Mouse (Mus musculus): ENCODE data around the gene Ang. TPM values are rescaled to one million over a fixed set of nuclear protein-coding genes. Genes with fewer than 3 reads are reported as not detected.

Ang gene
- total and polyA plus RNA-seq, 3 experiments = 0.44 to 2.2 (median 1.2) TPM

- Histone ChIP-seq H3K36me3 (replicated peaks in 1 of 2; ENCODE audit: control insufficient read depth in 1 of 2, insufficient read depth in 1 of 2, low read length in 1 of 2) (no peaks in the 10 kb centered on the region), H3K9ac (ENCODE audit: insufficient read depth, low read depth) (no peak overlapping the region), H3K4me2 (ENCODE audit: insufficient read depth, low read depth, poor library complexity, severe bottlenecking) (no peak overlapping the region), H3K4me1 (ENCODE audit: control insufficient read depth in 1 of 2, insufficient read depth in 2 of 2) (peaks cover 7 to 24% of the 10 kb centered on the region in 2 experiments; a peak in 3 of 4 replicates), H3K27me3 (replicated peaks) (no peaks in the 10 kb centered on the region), H3K27ac (ENCODE audit: insufficient read depth, low read depth) (no peak overlapping the region), H3K9me3 (replicated peaks; ENCODE audit: low read length) (no peaks in the 10 kb centered on the region), H3K4me3 (replicated peaks in 1 of 3; ENCODE audit: low read depth in 2 of 3, low read length in 2 of 3, poor library complexity in 1 of 3) (no peak overlapping the region), H3K79me2 (replicated peaks; ENCODE audit: control insufficient read depth, extremely low read depth, insufficient read depth, poor library complexity, severe bottlenecking) (no peaks in the 10 kb centered on the region)
- in situ Hi-C loops (cut with MboI; ENCODE audit: low pct_ligation_motif_present, low pct_unique_long_range_greater_than_20kb, low sequenced_read_pairs) = loop anchor here (25.0 kb wide), 1 partner anchor 350 kb away; the partner anchor contains the start of gene Vmn2r89
- dilution Hi-C loops (cut with MboI; ENCODE audit: extremely low pct_ligation_motif_present, extremely low pct_unique_long_range_greater_than_20kb, low sequenced_read_pairs) = no loop called here
- TF ChIP-seq ETS1 (conservative IDR thresholded peaks at IDR 0.05; ENCODE audit: low read depth, low read length) = peak; percentile 24; the same call in 1 of the 2 replicates
- TF ChIP-seq KAT2A (IDR thresholded peaks at IDR 0.05; ENCODE audit: insufficient replicate concordance, low read length) = no peak
- TF ChIP-seq USF1 (IDR thresholded peaks at IDR 0.05; ENCODE audit: low read depth, low read length) = no peak
- TF ChIP-seq BHLHE40 (IDR thresholded peaks at IDR 0.05; ENCODE audit: low read depth, low read length) = peak; percentile 51
- DNase-seq (ENCODE audit: extremely low read depth) = no peak
These were observed 21.0 kb downstream of the Ang start for GRCm38 (mm10) chr14:51111966-51112365.

GRCm38 (mm10) chr14:51113476-51113875 is 22.5 kb downstream of the Ang start:
- TF ChIP-seq USF2 (conservative IDR thresholded peaks at IDR 0.05; ENCODE audit: low read depth, low read length) (no peak), CHD1 (IDR thresholded peaks at IDR 0.05; ENCODE audit: low read depth, low read length) (no peak), ZMIZ1 (IDR thresholded peaks at IDR 0.05; ENCODE audit: low read depth, low read length) (no peak), SMC3 (IDR thresholded peaks at IDR 0.05; ENCODE audit: low read depth, low read length) (no peak), MYC (IDR thresholded peaks at IDR 0.05; ENCODE audit: low read depth, low read length) (no peak), CTCF (conservative IDR thresholded peaks at IDR 0.05 in 1 of 2, IDR thresholded peaks at IDR 0.05 in 1 of 2; ENCODE audit: low read depth in 2 of 2, low read length in 2 of 2) (no peak), MAX (IDR thresholded peaks at IDR 0.05; ENCODE audit: low read length) (no peak), ZNF384 (IDR thresholded peaks at IDR 0.05; ENCODE audit: low read depth, low read length) (no peak), PAX5 (IDR thresholded peaks at IDR 0.05; ENCODE audit: low read length) (no peak), JUND (conservative IDR thresholded peaks at IDR 0.05; ENCODE audit: low read depth, low read length) (no peak), BHLHE40 (IDR thresholded peaks at IDR 0.05; ENCODE audit: low read depth, low read length) (no peak), POLR2A (IDR thresholded peaks at IDR 0.05; ENCODE audit: low read depth, low read length) (no peak), RCOR1 (conservative IDR thresholded peaks at IDR 0.05; ENCODE audit: low read depth, low read length) (no peak), NELFE (IDR thresholded peaks at IDR 0.05; ENCODE audit: low read depth, low read length) (no peak)
- Histone ChIP-seq H3K9me3 (replicated peaks; ENCODE audit: low read length) (no peaks in the 10 kb centered on the region), H3K4me2 (ENCODE audit: insufficient read depth, low read depth, poor library complexity, severe bottlenecking) (0 out of 2 replicates have a peak overlapping the region, but pooled peaks have one; percentile 35), H3K9ac (ENCODE audit: insufficient read depth, low read depth) (no peak overlapping the region), H3K79me2 (replicated peaks; ENCODE audit: control insufficient read depth, extremely low read depth, insufficient read depth, poor library complexity, severe bottlenecking) (no peaks in the 10 kb centered on the region), H3K27me3 (replicated peaks) (no peaks in the 10 kb centered on the region), H3K36me3 (replicated peaks in 1 of 2; ENCODE audit: control insufficient read depth in 1 of 2, insufficient read depth in 1 of 2, low read length in 1 of 2) (no peaks in the 10 kb centered on the region), H3K27ac (ENCODE audit: insufficient read depth, low read depth) (no peak overlapping the region), H3K4me3 (replicated peaks in 1 of 3; ENCODE audit: low read depth in 2 of 3, low read length in 2 of 3, poor library complexity in 1 of 3) (no peak overlapping the region), H3K4me1 (ENCODE audit: control insufficient read depth in 1 of 2, insufficient read depth in 2 of 2) (peaks cover 4 to 9% of the 10 kb centered on the region in 2 experiments; a peak in 2 of 4 replicates)
- DNase-seq (ENCODE audit: extremely low read depth) = no peak
- in situ Hi-C loops (cut with MboI; ENCODE audit: low pct_ligation_motif_present, low pct_unique_long_range_greater_than_20kb, low sequenced_read_pairs) = loop anchor here (25.0 kb wide), 1 partner anchor 349 kb away; the partner anchor contains the start of gene Vmn2r89
- dilution Hi-C loops (cut with MboI; ENCODE audit: extremely low pct_ligation_motif_present, extremely low pct_unique_long_range_greater_than_20kb, low sequenced_read_pairs) = no loop called here

Data from CH12.LX (cell line).